Mouse (Mus musculus) G1E (cell line): Measurements from ENCODE around the gene Ebf1. TPM values are rescaled to one million over a fixed set of nuclear protein-coding genes. Genes with fewer than 3 reads are reported as not detected.

Source experiments
- ATAC-seq: 2 replicates; pipeline ENCODE4 v1.8.0; 2016; ENCODE audit warnings: mild to moderate bottlenecking; ENCODE audit not compliant: insufficient number of reproducible peaks, poor library complexity, low FRiP score, severe bottlenecking; ENCODE audit errors: extremely low read depth
- DNase-seq: peaks from one replicate; pipeline ENCODE4 v3.0.0; 2012; ENCODE audit warnings: low spot score
- H3K27me3 ChIP-seq: 2 replicates; pipeline ENCODE4 v1.6.1; 2012; ENCODE audit warnings: mild to moderate bottlenecking, low read length, inconsistent platforms; ENCODE audit not compliant: insufficient read depth
- H3K36me3 ChIP-seq: replicated peaks from 2 replicates; pipeline ENCODE3; 2012; ENCODE audit warnings: mild to moderate bottlenecking, inconsistent platforms
- H3K4me1 ChIP-seq: 2 replicates; pipeline ENCODE4 v1.6.1; 2012; ENCODE audit warnings: low read depth, low read length, inconsistent platforms, mixed read lengths; ENCODE audit not compliant: insufficient read depth
- H3K4me3 ChIP-seq: 2 replicates; pipeline ENCODE4 v1.5.1; 2012; ENCODE audit warnings: low read depth, mild to moderate bottlenecking, inconsistent platforms, low read length, moderate library complexity, mixed read lengths
- H3K9me3 ChIP-seq: replicated peaks from 2 replicates; pipeline ENCODE4 v1.6.1; 2012; ENCODE audit warnings: inconsistent platforms
- CTCF ChIP-seq: IDR thresholded peaks from 2 replicates; pipeline ENCODE4 v1.5.1; 2012; ENCODE audit warnings: low read depth, low read length, inconsistent platforms, mixed read lengths
- GATA1 ChIP-seq: IDR thresholded peaks from 2 replicates; pipeline ENCODE4 v1.6.1; 2012; ENCODE audit warnings: borderline replicate concordance, low read length, inconsistent platforms, mixed read lengths
- GATA2 ChIP-seq: IDR thresholded peaks from 2 replicates; pipeline ENCODE4 v1.6.1; 2012; ENCODE audit warnings: low read depth, low read length, inconsistent platforms, borderline replicate concordance
- POLR2AphosphoS5 ChIP-seq: IDR thresholded peaks from 2 replicates; pipeline ENCODE4 v1.6.1; 2012; ENCODE audit warnings: low read depth, low read length, inconsistent platforms; ENCODE audit not compliant: insufficient replicate concordance
- TAL1 ChIP-seq: conservative IDR thresholded peaks from 2 replicates; pipeline ENCODE4 v1.6.1; 2012; ENCODE audit warnings: low read depth, low read length, inconsistent platforms, mixed read lengths
- polyA plus RNA-seq: library from polyadenylated mRNA; stranded (reverse); fragments of >175 nt; gene quantifications from 2 replicates; pipeline ENCODE4 v1.2.3, GENCODE M21; 2012
- total RNA-seq, 2 experiments: library from RNA; stranded (forward) in 1 of 2; stranded (reverse) in 1 of 2; fragments of 200-1000 nt in 1 of 2; fragments of >200 nt in 1 of 2; fragmentation: Nextera tagmentation in 1 of 2; gene quantifications; 2 replicates each; pipeline ENCODE4 v1.2.3; 2014 to 2017

Gene Ebf1
- total and polyA plus RNA-seq, 3 experiments: 0.05 TPM; not detected in 2

DNA sequence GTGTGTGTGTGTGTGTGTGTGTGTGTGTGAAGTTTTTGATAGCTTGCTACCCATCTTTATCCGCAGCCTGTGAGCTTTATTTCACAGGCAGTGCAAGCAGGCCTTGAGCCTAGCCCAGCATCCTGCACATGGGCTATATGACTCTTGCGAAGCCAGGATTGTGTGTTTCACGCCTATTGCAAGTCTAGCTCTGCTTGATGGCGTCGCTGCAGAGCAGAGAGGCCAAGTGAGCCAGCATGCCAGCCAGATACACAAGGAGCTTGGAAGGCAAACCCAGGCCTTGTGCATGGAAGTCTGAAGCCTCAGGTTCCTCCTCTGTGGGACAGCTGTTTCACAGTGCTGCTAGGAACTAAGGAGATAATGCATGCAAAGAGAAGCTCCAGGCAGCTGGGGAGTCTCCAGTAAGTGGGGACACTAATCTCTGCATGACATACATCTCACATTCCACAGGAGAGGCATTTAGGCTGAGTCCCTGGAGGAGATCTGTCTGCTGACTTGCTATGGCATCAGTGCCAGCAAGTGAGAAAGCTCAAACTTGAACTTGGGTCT is 359.2 kb downstream of the Ebf1 start:
- Histone ChIP-seq H3K9me3 (no peaks in the 10 kb centered on the region), H3K27me3 (no peaks in the 10 kb centered on the region), H3K4me1 (no peaks in the 10 kb centered on the region), H3K36me3 (no peaks in the 10 kb centered on the region), H3K4me3 (no peak overlapping the region)
- no peak for TF ChIP-seq GATA1
- no peak for ATAC-seq
- no peak for DNase-seq

DNA sequence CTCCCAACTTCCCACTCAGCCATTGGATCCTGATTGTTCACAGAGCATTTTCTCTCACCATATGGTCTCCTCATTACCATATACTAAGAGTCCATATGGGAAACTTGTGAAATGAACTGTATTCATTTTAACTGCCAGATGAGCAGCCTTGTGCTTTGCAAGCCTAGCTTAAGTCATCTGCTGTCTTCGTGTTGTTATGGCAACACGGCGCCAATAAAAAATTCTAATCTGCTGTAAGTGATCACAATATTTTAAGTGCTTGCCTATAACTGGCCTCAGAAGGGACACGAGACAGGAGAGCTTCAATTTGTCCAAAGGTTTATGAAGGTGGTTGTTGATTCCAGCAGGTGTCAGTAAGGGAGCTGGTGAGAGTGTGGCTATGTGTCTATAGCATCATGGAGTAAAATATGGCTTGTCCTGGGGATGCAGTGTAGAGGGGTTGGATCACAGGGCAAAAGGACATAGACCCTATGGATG is 360.8 kb downstream of the Ebf1 start:
- Histone ChIP-seq H3K36me3 (no peaks in the 10 kb centered on the region), H3K4me1 (no peaks in the 10 kb centered on the region), H3K27me3 (no peaks in the 10 kb centered on the region), H3K9me3 (no peaks in the 10 kb centered on the region), H3K4me3 (no peak overlapping the region)
- TF ChIP-seq GATA1 (no peak), TAL1 (no peak), CTCF (no peak), POLR2AphosphoS5 (no peak), GATA2 (no peak)
- DNase-seq: no peak
- ATAC-seq: no peak

DNA sequence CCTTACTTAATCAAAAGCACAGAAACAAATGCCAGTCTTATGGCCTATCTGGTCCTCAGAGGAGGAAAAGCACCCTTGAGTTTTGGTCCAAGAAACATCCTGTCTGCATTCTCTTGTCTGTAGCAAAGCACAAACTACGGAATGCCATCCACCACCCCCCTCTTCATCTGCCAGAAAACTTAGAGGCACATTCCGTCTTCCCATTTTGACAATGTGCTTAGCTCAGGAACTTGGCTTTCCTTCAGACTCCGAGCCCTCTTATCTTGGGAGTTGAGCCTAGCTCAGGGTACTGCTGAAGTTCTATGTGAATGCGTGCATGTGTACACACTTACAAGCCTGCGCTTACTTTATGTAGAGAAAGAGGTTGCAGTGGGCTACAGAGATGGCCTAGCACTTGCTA is 362.3 kb downstream of the Ebf1 start:
- H3K4me3 ChIP-seq: no peak overlapping the region
- no peaks in the 10 kb centered on the region for H3K27me3 ChIP-seq
- no peaks in the 10 kb centered on the region for H3K36me3 ChIP-seq
- TF ChIP-seq TAL1 (no peak), GATA1 (no peak), CTCF (no peak), GATA2 (no peak)
- H3K9me3 ChIP-seq: no peaks in the 10 kb centered on the region
- DNase-seq (no peak), ATAC-seq (no peak)
- H3K4me1 ChIP-seq: no peaks in the 10 kb centered on the region

DNA sequence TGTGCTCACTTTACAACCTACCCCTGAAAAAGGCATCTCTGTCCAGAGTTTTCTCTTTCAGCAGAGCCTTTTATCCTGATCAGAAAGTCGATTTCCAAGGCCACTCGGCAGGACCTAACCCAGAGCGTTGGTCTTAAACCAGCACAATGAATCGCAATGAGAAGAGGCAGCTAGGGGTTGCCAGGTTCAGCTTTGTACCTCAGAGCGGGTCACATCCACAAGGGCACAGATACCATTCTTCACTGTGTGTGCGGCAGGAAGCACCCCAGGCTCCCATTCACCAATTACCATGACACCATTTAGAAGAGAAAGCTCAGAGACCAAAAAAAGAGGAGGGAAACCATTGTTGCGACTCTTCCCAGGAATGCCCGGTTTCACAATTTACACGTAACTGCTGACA is 365.1 kb downstream of the Ebf1 start:
- TF ChIP-seq CTCF (no peak), TAL1 (no peak), POLR2AphosphoS5 (no peak), GATA1 (no peak), GATA2 (no peak)
- ATAC-seq: no peak

DNA sequence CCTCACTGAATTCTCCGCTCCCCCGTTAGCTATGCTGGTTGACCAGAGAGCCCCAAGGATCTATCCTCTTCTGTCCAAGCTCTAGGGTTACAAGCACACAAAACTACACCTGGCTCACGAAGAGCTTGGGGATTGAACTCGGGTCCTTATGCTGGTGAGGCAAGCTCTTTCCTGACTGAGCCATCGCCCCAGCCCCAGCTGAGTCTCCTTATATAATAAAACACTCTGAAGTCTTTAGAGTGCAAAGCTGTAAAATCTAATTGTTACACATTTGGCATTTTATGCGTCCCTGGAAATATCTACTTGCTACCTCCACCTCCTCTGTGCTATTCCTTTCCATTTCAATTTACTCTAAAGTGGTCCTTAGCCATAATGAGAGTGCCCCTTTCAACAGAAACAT is 366.8 kb downstream of the Ebf1 start:
- Histone ChIP-seq H3K9me3 (no peaks in the 10 kb centered on the region), H3K4me3 (no peak overlapping the region), H3K4me1 (no peaks in the 10 kb centered on the region), H3K27me3 (no peaks in the 10 kb centered on the region), H3K36me3 (no peaks in the 10 kb centered on the region)
- DNase-seq (no peak), ATAC-seq (no peak)
- TF ChIP-seq CTCF: no peak
- TF ChIP-seq GATA1: no peak
- no peak for TF ChIP-seq POLR2AphosphoS5
- no peak for TF ChIP-seq GATA2
- no peak for TF ChIP-seq TAL1

More for the DNA sequence above, 365.1 kb downstream of the Ebf1 start:
- Histone ChIP-seq H3K4me1 (no peaks in the 10 kb centered on the region), H3K36me3 (no peaks in the 10 kb centered on the region), H3K27me3 (no peaks in the 10 kb centered on the region), H3K4me3 (no peak overlapping the region), H3K9me3 (no peaks in the 10 kb centered on the region)
- no peak for DNase-seq

DNA sequence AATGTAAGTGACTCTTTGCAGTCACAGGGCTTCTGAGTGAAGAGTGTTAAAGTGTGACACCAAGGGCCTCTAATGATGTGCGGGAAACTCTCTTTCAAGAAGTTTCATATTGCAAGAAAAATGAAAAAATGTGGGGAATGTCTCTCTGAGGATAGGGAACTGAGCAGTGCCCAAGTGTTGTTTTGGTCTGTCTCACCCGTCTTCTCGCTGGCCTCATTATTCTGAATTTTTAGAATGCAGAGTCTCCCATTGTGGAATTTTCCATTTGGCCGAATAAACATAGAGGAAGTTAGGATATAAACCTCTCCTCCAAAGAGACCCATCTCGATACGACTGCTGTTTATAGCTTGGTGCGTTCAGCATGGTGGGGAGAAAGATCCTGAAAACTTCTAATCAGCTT is 367.3 kb downstream of the Ebf1 start:
- H3K9me3 ChIP-seq: no peaks in the 10 kb centered on the region
- H3K27me3 ChIP-seq: no peaks in the 10 kb centered on the region
- TF ChIP-seq CTCF: no peak
- no peak overlapping the region for H3K4me3 ChIP-seq
- H3K36me3 ChIP-seq: no peaks in the 10 kb centered on the region
- no peaks in the 10 kb centered on the region for H3K4me1 ChIP-seq
- no peak for ATAC-seq
- no peak for DNase-seq

DNA sequence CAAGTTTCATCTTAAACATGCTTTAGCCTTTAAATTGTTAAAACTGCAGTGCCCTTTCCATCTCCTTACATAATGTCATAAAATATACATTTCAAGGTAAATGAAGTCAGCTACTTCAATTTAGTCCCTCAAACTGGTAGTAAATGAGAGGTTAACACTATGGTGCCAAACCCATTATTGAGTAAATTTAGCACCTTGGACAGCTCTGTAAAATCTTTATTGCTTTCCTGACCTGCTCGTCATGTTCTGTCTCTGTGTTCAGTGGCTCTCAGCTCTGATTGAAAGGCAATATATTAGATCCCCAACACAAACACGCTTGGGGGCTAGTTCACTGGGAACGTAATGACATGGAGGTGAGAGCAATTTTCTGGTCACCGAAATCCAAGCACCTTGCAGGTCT is 370.7 kb downstream of the Ebf1 start:
- no peaks in the 10 kb centered on the region for H3K4me1 ChIP-seq
- H3K4me3 ChIP-seq: no peak overlapping the region
- no peak for DNase-seq
- no peaks in the 10 kb centered on the region for H3K36me3 ChIP-seq
- H3K9me3 ChIP-seq: no peaks in the 10 kb centered on the region
- H3K27me3 ChIP-seq: peaks cover 6% of the 10 kb centered on the region; the same call in 1 of the 2 replicates
- no peak for ATAC-seq
- no peak for TF ChIP-seq GATA1
- TF ChIP-seq CTCF: no peak
- no peak for TF ChIP-seq GATA2
- TF ChIP-seq POLR2AphosphoS5: no peak
- no peak for TF ChIP-seq TAL1
